Mouse (Mus musculus): Measurements from ENCODE around the gene Cacna2d2. TPM values are rescaled to one million over a fixed set of nuclear protein-coding genes. Genes with fewer than 3 reads are reported as not detected.
A peak's percentile ranks its signal among the peaks of the same experiment; 100 is the strongest.

The Cacna2d2 gene
- polyA plus RNA-seq, 1 experiment from 2014 or later: 0.60 TPM

DNA sequence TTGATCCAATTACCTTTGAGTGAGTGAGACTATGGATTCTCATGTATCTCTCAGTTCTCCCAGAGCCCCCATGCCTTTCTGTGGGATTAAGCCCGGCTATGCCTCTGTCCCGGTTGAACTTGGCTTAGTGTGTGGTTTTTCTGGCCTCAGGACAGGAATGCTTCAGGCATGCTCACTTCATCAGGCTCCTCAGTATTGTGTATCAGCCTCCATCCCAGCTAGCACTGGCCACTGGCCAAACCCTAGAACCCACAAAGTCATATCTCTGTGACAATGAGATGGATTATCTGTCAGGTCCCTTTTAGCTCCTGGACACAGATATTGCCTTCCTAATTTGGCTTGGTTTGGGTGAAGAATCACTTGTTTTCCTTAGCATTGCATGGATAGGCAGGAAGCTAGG, 23.5 kb downstream of the Cacna2d2 start:
- Histone ChIP-seq H3K4me3 (ENCODE audit: low read length) (no peak overlapping the region), H3K9me3 (ENCODE audit: control insufficient read depth, low read length) (no peaks in the 10 kb centered on the region), H3K9ac (ENCODE audit: low read length) (no peak overlapping the region), H3K4me2 (ENCODE audit: low read depth, low read length) (no peak overlapping the region), H3K36me3 (ENCODE audit: control insufficient read depth, insufficient read depth, low read length) (no peaks in the 10 kb centered on the region), H3K27ac (ENCODE audit: low read length) (no peak overlapping the region), H3K4me1 (replicated peaks; ENCODE audit: control insufficient read depth, insufficient read depth, low read length) (no peaks in the 10 kb centered on the region; the same call in 1 of the 2 replicates), H3K27me3 (ENCODE audit: control insufficient read depth, insufficient read depth, low read depth, low read length) (peaks cover 3% of the 10 kb centered on the region; the same call in 1 of the 2 replicates)
- ATAC-seq (ENCODE audit: low read depth): 0 out of 2 replicates have a peak, but pooled peaks have one; percentile 45
- WGBS: 10% methylated on average over 2 of the region's 2 CpGs

- H3K36me3 ChIP-seq (ENCODE audit: control insufficient read depth, insufficient read depth, low read length): no peaks in the 10 kb centered on the region
- no peak for ATAC-seq (ENCODE audit: low read depth)
- peaks cover 5% of the 10 kb centered on the region; the same call in 1 of the 2 replicates for H3K27me3 ChIP-seq (ENCODE audit: control insufficient read depth, insufficient read depth, low read depth, low read length)
- no peak overlapping the region for H3K27ac ChIP-seq (ENCODE audit: low read length)
- WGBS: 70% methylated on average over 12 of the region's 12 CpGs
- no peaks in the 10 kb centered on the region; the same call in 1 of the 2 replicates for H3K4me1 ChIP-seq (replicated peaks; ENCODE audit: control insufficient read depth, insufficient read depth, low read length)
- no peak overlapping the region for H3K4me3 ChIP-seq (ENCODE audit: low read length)
- H3K4me2 ChIP-seq (ENCODE audit: low read depth, low read length): no peak overlapping the region
- H3K9ac ChIP-seq (ENCODE audit: low read length): no peak overlapping the region
- no peaks in the 10 kb centered on the region for H3K9me3 ChIP-seq (ENCODE audit: control insufficient read depth, low read length)
Observed at GRCm38 (mm10) chr9:107424485-107425175, 25.2 kb downstream of the Cacna2d2 start.

- ATAC-seq (ENCODE audit: low read depth): no peak
- Histone ChIP-seq H3K36me3 (ENCODE audit: control insufficient read depth, insufficient read depth, low read length) (no peaks in the 10 kb centered on the region), H3K9me3 (ENCODE audit: control insufficient read depth, low read length) (no peaks in the 10 kb centered on the region), H3K4me1 (replicated peaks; ENCODE audit: control insufficient read depth, insufficient read depth, low read length) (peaks cover 5% of the 10 kb centered on the region; the same call in 1 of the 2 replicates), H3K4me3 (ENCODE audit: low read length) (no peak overlapping the region), H3K27me3 (ENCODE audit: control insufficient read depth, insufficient read depth, low read depth, low read length) (peaks cover 5% of the 10 kb centered on the region; the same call in 1 of the 2 replicates), H3K9ac (ENCODE audit: low read length) (no peak overlapping the region), H3K4me2 (ENCODE audit: low read depth, low read length) (no peak overlapping the region), H3K27ac (ENCODE audit: low read length) (no peak overlapping the region)
- 73% methylated on average over 7 of the region's 7 CpGs for WGBS
Observed at GRCm38 (mm10) chr9:107427876-107428275, 28.5 kb downstream of the Cacna2d2 start.

DNA sequence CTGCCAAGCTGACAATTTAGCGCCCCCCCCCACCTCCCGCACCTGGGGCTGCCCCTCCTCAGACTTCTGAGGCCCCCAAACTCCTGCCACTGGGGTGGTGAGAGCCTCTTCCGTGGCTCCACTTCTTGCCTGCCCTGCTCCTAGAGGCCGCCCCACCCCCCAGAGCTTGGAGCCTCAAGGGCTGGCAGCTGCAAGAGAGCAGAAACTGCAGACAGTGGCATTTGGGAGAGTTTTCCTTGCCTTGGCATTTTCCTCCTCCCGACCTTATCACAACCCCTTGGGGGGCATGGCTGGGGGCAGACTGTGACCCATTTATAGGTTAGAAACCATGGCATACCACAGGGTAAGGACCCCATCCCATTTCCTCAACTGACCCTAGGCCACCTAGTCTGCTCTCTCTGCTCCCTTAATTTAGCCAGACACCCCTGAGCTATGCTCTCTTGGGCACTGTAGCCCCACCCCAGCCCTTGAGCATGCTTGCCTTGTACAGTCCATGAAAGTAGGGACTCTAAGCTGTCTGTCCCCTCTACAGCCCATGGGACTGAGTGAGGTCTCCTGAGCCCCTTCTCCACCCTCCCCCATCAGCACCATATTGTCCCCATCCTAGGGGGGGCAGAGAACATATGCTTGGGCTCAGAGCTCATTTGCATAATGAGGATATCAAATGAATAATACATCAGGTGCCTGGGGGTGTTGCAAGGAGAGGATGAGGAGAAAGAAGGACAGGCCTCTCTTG, 29.2 kb downstream of the Cacna2d2 start:
- Histone ChIP-seq H3K27ac (ENCODE audit: low read length) (no peak overlapping the region), H3K4me1 (replicated peaks; ENCODE audit: control insufficient read depth, insufficient read depth, low read length) (peaks cover 6% of the 10 kb centered on the region; the same call in 1 of the 2 replicates), H3K4me3 (ENCODE audit: low read length) (no peak overlapping the region), H3K36me3 (ENCODE audit: control insufficient read depth, insufficient read depth, low read length) (no peaks in the 10 kb centered on the region), H3K27me3 (ENCODE audit: control insufficient read depth, insufficient read depth, low read depth, low read length) (peaks cover 5% of the 10 kb centered on the region; the same call in 1 of the 2 replicates), H3K9ac (ENCODE audit: low read length) (no peak overlapping the region), H3K9me3 (ENCODE audit: control insufficient read depth, low read length) (no peaks in the 10 kb centered on the region), H3K4me2 (ENCODE audit: low read depth, low read length) (no peak overlapping the region)
- ATAC-seq (ENCODE audit: low read depth): no peak
- 47% methylated on average over 5 of the region's 5 CpGs for WGBS

DNA sequence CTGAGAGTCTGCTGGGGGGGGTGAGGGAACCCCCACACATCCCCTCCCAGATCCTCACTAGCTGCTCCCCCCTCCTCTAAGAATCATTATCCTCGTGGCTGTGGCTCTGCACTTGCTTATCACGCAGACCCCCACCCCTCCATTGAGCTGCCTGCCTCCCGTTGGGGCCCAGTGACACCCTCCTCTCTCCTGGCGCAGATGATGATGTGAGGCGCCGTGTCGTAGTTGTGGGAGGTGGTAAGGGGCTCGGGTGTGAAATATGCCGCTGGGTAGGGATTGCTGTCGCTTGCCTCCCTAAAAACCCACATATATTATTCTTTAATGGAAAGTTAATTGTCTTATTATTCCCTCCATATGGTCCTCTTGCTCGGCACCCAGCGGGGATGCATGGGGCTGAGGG, 31.0 kb downstream of the Cacna2d2 start:
- Histone ChIP-seq H3K36me3 (ENCODE audit: control insufficient read depth, insufficient read depth, low read length) (no peaks in the 10 kb centered on the region), H3K27me3 (ENCODE audit: control insufficient read depth, insufficient read depth, low read depth, low read length) (peaks cover 5% of the 10 kb centered on the region; the same call in 1 of the 2 replicates), H3K27ac (ENCODE audit: low read length) (no peak overlapping the region), H3K4me3 (ENCODE audit: low read length) (no peak overlapping the region), H3K9ac (ENCODE audit: low read length) (no peak overlapping the region), H3K9me3 (ENCODE audit: control insufficient read depth, low read length) (no peaks in the 10 kb centered on the region), H3K4me1 (replicated peaks; ENCODE audit: control insufficient read depth, insufficient read depth, low read length) (peaks cover 10% of the 10 kb centered on the region; the same call in 1 of the 2 replicates), H3K4me2 (ENCODE audit: low read depth, low read length) (no peak overlapping the region)
- ATAC-seq (ENCODE audit: low read depth): no peak
- WGBS: 65% methylated on average over 12 of the region's 12 CpGs

DNA sequence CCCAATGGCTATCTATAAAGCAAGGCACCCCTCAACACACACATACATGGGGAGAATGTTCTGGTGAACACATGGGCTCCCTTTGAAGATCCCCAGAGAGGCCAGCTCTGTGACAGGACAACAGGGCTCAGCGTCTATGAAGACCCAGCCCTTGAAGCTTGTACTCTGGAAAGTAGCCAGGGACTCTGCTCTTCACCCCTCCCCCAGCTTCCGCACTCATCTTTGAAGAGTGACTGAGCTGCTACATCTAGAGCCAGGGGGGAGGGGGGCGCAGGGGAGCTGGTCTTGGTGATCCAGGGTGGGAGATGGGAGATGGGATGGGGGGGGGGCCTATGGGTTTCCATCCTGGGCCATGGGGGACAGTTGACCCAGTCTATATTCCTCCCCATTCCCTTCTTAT, 33.1 kb downstream of the Cacna2d2 start:
- Histone ChIP-seq H3K4me3 (ENCODE audit: low read length) (no peak overlapping the region), H3K4me1 (replicated peaks; ENCODE audit: control insufficient read depth, insufficient read depth, low read length) (peaks cover 10% of the 10 kb centered on the region; the same call in 1 of the 2 replicates)

DNA sequence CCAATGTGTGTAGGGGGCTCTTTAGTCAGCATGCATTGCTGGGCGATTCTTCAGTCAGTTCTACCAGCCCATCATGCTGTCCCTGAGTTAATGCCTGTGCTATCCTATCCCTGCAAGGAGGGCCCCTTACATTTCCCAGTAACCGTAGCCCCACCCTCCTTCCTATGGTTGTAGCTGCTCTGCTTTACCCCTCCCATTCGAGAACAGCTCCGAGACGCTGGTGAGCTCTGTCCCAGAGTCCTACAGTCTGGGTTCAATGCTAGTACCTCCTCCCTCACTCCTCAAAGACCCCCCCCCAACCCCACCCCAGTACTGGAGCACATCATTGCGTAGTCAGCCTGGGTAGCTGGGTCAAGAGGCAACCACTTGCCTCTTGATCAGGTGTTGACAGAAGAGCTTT, 35.4 kb downstream of the Cacna2d2 start:
- WGBS: 14% methylated on average over 6 of the region's 6 CpGs
- ATAC-seq (ENCODE audit: low read depth): 0 out of 2 replicates have a peak, but pooled peaks have one; percentile 46
- Histone ChIP-seq H3K4me2 (ENCODE audit: low read depth, low read length) (no peak overlapping the region; the same call in 1 of the 2 replicates), H3K27ac (ENCODE audit: low read length) (no peak overlapping the region), H3K4me1 (replicated peaks; ENCODE audit: control insufficient read depth, insufficient read depth, low read length) (peaks cover 10% of the 10 kb centered on the region; the same call in 1 of the 2 replicates), H3K4me3 (ENCODE audit: low read length) (no peak overlapping the region), H3K27me3 (ENCODE audit: control insufficient read depth, insufficient read depth, low read depth, low read length) (no peaks in the 10 kb centered on the region), H3K9me3 (ENCODE audit: control insufficient read depth, low read length) (no peaks in the 10 kb centered on the region), H3K9ac (ENCODE audit: low read length) (no peak overlapping the region), H3K36me3 (ENCODE audit: control insufficient read depth, insufficient read depth, low read length) (no peaks in the 10 kb centered on the region)

More for the DNA sequence above, 33.1 kb downstream of the Cacna2d2 start:
- Histone ChIP-seq H3K27me3 (ENCODE audit: control insufficient read depth, insufficient read depth, low read depth, low read length) (0 out of 2 replicates have a peak, but pooled peaks cover 3% of the 10 kb centered on the region), H3K9me3 (ENCODE audit: control insufficient read depth, low read length) (no peaks in the 10 kb centered on the region), H3K9ac (ENCODE audit: low read length) (no peak overlapping the region), H3K4me2 (ENCODE audit: low read depth, low read length) (no peak overlapping the region), H3K27ac (ENCODE audit: low read length) (no peak overlapping the region), H3K36me3 (ENCODE audit: control insufficient read depth, insufficient read depth, low read length) (no peaks in the 10 kb centered on the region)
- ATAC-seq (ENCODE audit: low read depth): peak; percentile 46
- 14% methylated on average over 3 of the region's 3 CpGs for WGBS

DNA sequence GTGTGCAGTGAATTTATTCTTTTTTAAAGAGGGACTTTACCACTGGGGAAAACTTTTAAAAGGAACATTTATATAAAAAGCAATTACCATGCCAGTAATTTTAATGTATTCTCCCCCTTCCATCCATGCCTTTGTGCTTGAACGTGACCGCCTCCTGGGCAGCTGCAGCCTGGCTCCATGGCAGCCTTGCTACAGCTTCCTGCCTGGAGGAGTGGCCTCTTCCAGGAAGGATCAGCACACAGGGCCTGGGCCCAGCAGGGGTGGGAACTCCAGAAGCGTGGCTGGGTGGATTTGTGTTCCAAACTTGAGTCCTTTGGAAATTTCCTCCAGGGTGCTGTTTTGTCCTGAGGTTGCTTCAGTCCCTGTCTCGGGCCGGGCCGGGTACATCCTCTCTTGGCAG, 35.9 kb downstream of the Cacna2d2 start:
- no peak overlapping the region for H3K27ac ChIP-seq (ENCODE audit: low read length)
- H3K4me2 ChIP-seq (ENCODE audit: low read depth, low read length): no peak overlapping the region; the same call in 1 of the 2 replicates
- H3K4me1 ChIP-seq (replicated peaks; ENCODE audit: control insufficient read depth, insufficient read depth, low read length): peaks cover 10% of the 10 kb centered on the region; the same call in 1 of the 2 replicates
- H3K27me3 ChIP-seq (ENCODE audit: control insufficient read depth, insufficient read depth, low read depth, low read length): no peaks in the 10 kb centered on the region
- H3K9ac ChIP-seq (ENCODE audit: low read length): no peak overlapping the region
- H3K4me3 ChIP-seq (ENCODE audit: low read length): no peak overlapping the region
- ATAC-seq (ENCODE audit: low read depth): no peak
- H3K36me3 ChIP-seq (ENCODE audit: control insufficient read depth, insufficient read depth, low read length): no peaks in the 10 kb centered on the region
- no peaks in the 10 kb centered on the region for H3K9me3 ChIP-seq (ENCODE audit: control insufficient read depth, low read length)
- WGBS: 24% methylated on average over 6 of the region's 6 CpGs

- Histone ChIP-seq H3K27ac (ENCODE audit: low read length) (no peak overlapping the region), H3K27me3 (ENCODE audit: control insufficient read depth, insufficient read depth, low read depth, low read length) (no peaks in the 10 kb centered on the region), H3K4me3 (ENCODE audit: low read length) (no peak overlapping the region), H3K9me3 (ENCODE audit: control insufficient read depth, low read length) (no peaks in the 10 kb centered on the region), H3K4me1 (replicated peaks; ENCODE audit: control insufficient read depth, insufficient read depth, low read length) (no peaks in the 10 kb centered on the region), H3K9ac (ENCODE audit: low read length) (no peak overlapping the region), H3K4me2 (ENCODE audit: low read depth, low read length) (no peak overlapping the region), H3K36me3 (ENCODE audit: control insufficient read depth, insufficient read depth, low read length) (no peaks in the 10 kb centered on the region)
- 70% methylated on average over 4 of the region's 4 CpGs for WGBS
- ATAC-seq (ENCODE audit: low read depth): no peak
Observed at GRCm38 (mm10) chr9:107442891-107443290, 43.5 kb downstream of the Cacna2d2 start.
